Mouse (Mus musculus) ES-E14 (cell line): ENCODE data around the gene Tap2. TPM values are rescaled to one million over a fixed set of nuclear protein-coding genes. Genes with fewer than 3 reads are reported as not detected.

ENCODE experiments used
- DNase-seq: peaks from one replicate; pipeline ENCODE4 v3.0.0-alpha.2; 2013; ENCODE audit warnings: low read depth, low spot score
- H3K27ac ChIP-seq: 2 replicates; pipeline ENCODE4 v1.5.1; 2012; ENCODE audit warnings: low read depth, mild to moderate bottlenecking, low read length, moderate library complexity, mixed read lengths; ENCODE audit not compliant: poor library complexity, insufficient read depth, severe bottlenecking
- H3K36me3 ChIP-seq: 2 replicates; pipeline ENCODE4 v1.6.1; 2012; ENCODE audit warnings: mild to moderate bottlenecking, low read length, moderate library complexity, mixed read lengths; ENCODE audit not compliant: control insufficient read depth, poor library complexity, insufficient read depth, severe bottlenecking
- H3K4me1 ChIP-seq, 2 experiments: fragments of 150-350 bp in 1 of 2; sonication (generic) in 1 of 2; 2 replicates each; pipeline ENCODE4 v1.6.1; 2012; ENCODE audit warnings: low read length in 2 of 2, mild to moderate bottlenecking in 1 of 2, mixed read lengths in 1 of 2; ENCODE audit not compliant: control insufficient read depth in 2 of 2, insufficient read depth in 2 of 2, poor library complexity in 1 of 2
- H3K4me3 ChIP-seq, 2 experiments: fragments of 150-350 bp in 1 of 2; sonication (generic) in 1 of 2; 2 replicates each; pipeline ENCODE4 v1.5.1; 2012; ENCODE audit warnings: low read length in 2 of 2, low read depth in 1 of 2, mild to moderate bottlenecking in 1 of 2, mixed read lengths in 1 of 2; ENCODE audit not compliant: insufficient read depth in 1 of 2, poor library complexity in 1 of 2, severe bottlenecking in 1 of 2
- H3K9ac ChIP-seq: 2 replicates; pipeline ENCODE4 v1.6.1; 2012; ENCODE audit warnings: low read depth, mild to moderate bottlenecking, low read length, mixed read lengths; ENCODE audit not compliant: poor library complexity, insufficient read depth, severe bottlenecking
- H3K9me3 ChIP-seq: fragments of 150-350 bp; sonication (generic); 2 replicates; pipeline ENCODE4 v1.6.1; 2012; ENCODE audit warnings: low read depth, mild to moderate bottlenecking, low read length; ENCODE audit not compliant: control insufficient read depth, insufficient read depth
- CHD2 ChIP-seq: IDR thresholded peaks from 2 replicates; pipeline ENCODE4 v1.6.1; 2014; ENCODE audit warnings: mild to moderate bottlenecking, low read depth, low read length, inconsistent platforms
- HCFC1 ChIP-seq: IDR thresholded peaks from 2 replicates; pipeline ENCODE4 v1.6.1; 2012; ENCODE audit warnings: low read length, inconsistent platforms, borderline replicate concordance; ENCODE audit not compliant: insufficient read depth
- MAFK ChIP-seq: IDR thresholded peaks from 2 replicates; pipeline ENCODE4 v1.6.1; 2014; ENCODE audit warnings: mild to moderate bottlenecking, low read depth, low read length, inconsistent platforms; ENCODE audit not compliant: insufficient read depth
- ZC3H11A ChIP-seq: IDR thresholded peaks from 2 replicates; pipeline ENCODE4 v1.6.1; 2012; ENCODE audit warnings: low read depth, mild to moderate bottlenecking, inconsistent platforms, low read length, borderline replicate concordance
- ZNF384 ChIP-seq: IDR thresholded peaks from 2 replicates; pipeline ENCODE4 v1.6.1; 2012; ENCODE audit warnings: low read depth, low read length, inconsistent platforms
- in situ Hi-C, 2 experiments: fragments of 600-800 bp; cut with MboI; formaldehyde crosslinking; loops; one replicate each; pipeline ENCODE4 v1.15.1; 2025; ENCODE audit warnings: low sequenced_read_pairs in 2 of 2, inconsistent platforms in 1 of 2; ENCODE audit not compliant: unreplicated experiment in 2 of 2
- total RNA-seq: library from RNA; depleted of rRNA; stranded (reverse); fragments of 300-350 nt; gene quantifications from 2 replicates; pipeline ENCODE4 v1.2.3, GENCODE M21; 2012

Tap2 gene
- total RNA-seq, 1 experiment, result 4.0 TPM

- Histone ChIP-seq H3K4me1 (no peaks in the 10 kb centered on the region), H3K36me3 (no peaks in the 10 kb centered on the region), H3K4me3 (no peak overlapping the region), H3K9ac (no peak overlapping the region), H3K27ac (no peak overlapping the region), H3K9me3 (0 out of 2 replicates have a peak, but pooled peaks cover 3% of the 10 kb centered on the region)
- in situ Hi-C loops, result loop anchor here in 1 of 2 experiments (10.0 kb wide), 1 partner anchor 104 kb away; no protein-coding TSS in a partner anchor
- DNase-seq, result no peak
- TF ChIP-seq HCFC1 (no peak), CHD2 (no peak), MAFK (no peak), ZC3H11A (no peak), ZNF384 (no peak)
Measured at GRCm38 (mm10) chr17:34240366-34240765, 37.0 kb downstream of the Tap2 start.

GRCm38 (mm10) chr17:34240916-34241315, 37.6 kb downstream of the Tap2 start:
- DNase-seq, result no peak
- TF ChIP-seq MAFK, result no peak
- no peak for TF ChIP-seq CHD2
- no peak for TF ChIP-seq ZC3H11A
- TF ChIP-seq ZNF384, result no peak
- no peak for TF ChIP-seq HCFC1
- H3K9me3 ChIP-seq, result 0 out of 2 replicates have a peak, but pooled peaks cover 3% of the 10 kb centered on the region
- H3K4me1 ChIP-seq, result no peaks in the 10 kb centered on the region
- H3K36me3 ChIP-seq, result no peaks in the 10 kb centered on the region
- H3K4me3 ChIP-seq, result no peak overlapping the region
- in situ Hi-C loops, result loop anchor here in 1 of 2 experiments (10.0 kb wide), 1 partner anchor 104 kb away; no protein-coding TSS in a partner anchor
- H3K9ac ChIP-seq, result no peak overlapping the region
- H3K27ac ChIP-seq, result no peak overlapping the region

DNA sequence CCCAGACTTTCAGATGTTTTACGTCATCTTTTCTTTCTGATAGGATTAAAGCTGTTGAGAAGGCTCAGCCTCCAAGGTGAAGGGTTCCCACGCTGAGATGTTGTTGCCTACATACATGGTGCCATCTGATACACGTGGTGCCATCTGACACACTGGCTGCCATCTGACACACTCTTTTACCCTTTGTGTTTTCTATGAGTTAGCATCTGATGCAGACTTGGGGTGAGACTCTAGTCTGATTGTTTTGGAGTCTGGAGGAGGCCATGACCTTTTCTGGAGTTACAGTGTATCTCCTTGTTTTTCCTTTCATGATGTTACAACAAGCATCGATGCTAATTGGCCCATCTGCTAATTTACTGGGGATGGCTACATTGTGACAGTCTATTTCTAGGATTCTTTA, 41.3 kb downstream of the Tap2 start:
- Histone ChIP-seq H3K4me3 (no peak overlapping the region), H3K36me3 (no peaks in the 10 kb centered on the region), H3K27ac (no peak overlapping the region), H3K4me1 (no peaks in the 10 kb centered on the region), H3K9me3 (no peaks in the 10 kb centered on the region), H3K9ac (no peak overlapping the region)
- DNase-seq, result no peak
- in situ Hi-C loops, result loop anchor here in 1 of 2 experiments (5.0 to 10.0 kb wide), 2 partner anchors 68 to 100 kb away; no protein-coding TSS in a partner anchor
- no peak for TF ChIP-seq MAFK
- TF ChIP-seq CHD2, result no peak
- no peak for TF ChIP-seq ZC3H11A
- no peak for TF ChIP-seq HCFC1
- no peak for TF ChIP-seq ZNF384

DNA sequence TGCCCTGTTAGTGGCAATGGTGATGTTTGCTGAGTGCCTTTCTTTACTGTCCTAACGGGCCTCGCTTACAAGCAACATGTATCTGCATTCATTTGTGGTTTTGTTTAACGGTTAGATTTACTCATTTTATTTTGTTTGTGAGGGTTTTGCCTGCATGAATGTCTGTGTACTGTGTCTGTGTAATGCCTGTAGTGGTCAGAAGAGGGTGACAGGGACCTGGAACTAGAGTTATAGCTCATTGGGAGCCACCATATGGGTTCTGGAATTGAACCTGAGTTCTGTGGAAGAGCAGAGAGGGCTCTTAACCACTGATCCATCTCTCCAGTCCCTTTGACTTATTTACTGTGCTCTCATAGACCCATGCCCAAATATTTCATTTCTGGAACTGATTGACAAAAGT, 43.7 kb downstream of the Tap2 start:
- Histone ChIP-seq H3K27ac (no peak overlapping the region), H3K36me3 (no peaks in the 10 kb centered on the region), H3K9ac (no peak overlapping the region), H3K9me3 (no peaks in the 10 kb centered on the region), H3K4me1 (no peaks in the 10 kb centered on the region), H3K4me3 (no peak overlapping the region)
- in situ Hi-C loops, result loop anchor here in 1 of 2 experiments (5.0 to 10.0 kb wide), 2 partner anchors 65 to 98 kb away; no protein-coding TSS in a partner anchor
- TF ChIP-seq CHD2 (no peak), ZC3H11A (no peak), MAFK (no peak), ZNF384 (no peak), HCFC1 (no peak)
- no peak for DNase-seq
